In genomic region chr10:80914253-80914656, GRCm38 (mm10) we compare ENCODE assay signal across 11 mouse cellular contexts. TPM values are rescaled to one million over a fixed set of nuclear protein-coding genes. Genes with fewer than 3 reads are reported as not detected.
DNase-seq lines count a peak whose midpoint lies in the region; ATAC-seq and TF ChIP-seq lines count a peak whose summit lies in the region.
"Had no signal": no experiment of that assay in that cellular context is flagged by ENCODE, and none has a peak within 500 bp of the region (broad histone marks: within the 10 kb centered on the region; RNA-seq: fewer than 3 reads in every experiment).

No protein-coding gene starts in this region.

- TF ChIP-seq POLR2A in myocyte (IDR thresholded peaks at IDR 0.05; ENCODE audit: insufficient read length, low read depth) = peak; percentile 3

- peak; percentile 66 for ATAC-seq in embryonic facial prominence, embryonic 14.5 days (ENCODE audit: low read depth)

- no peak overlapping the region for H3K4me2 ChIP-seq in embryonic facial prominence, embryonic 14.5 days (ENCODE audit: low read depth, low read length)
- peak overlapping the region; percentile 46 for H3K4me2 ChIP-seq in myocyte (ENCODE audit: low read depth)
- H3K4me2 ChIP-seq: stomach, embryonic 15.5 days had no signal

- H3K4me1 ChIP-seq in embryonic facial prominence, embryonic 14.5 days (ENCODE audit: control insufficient read depth, insufficient read depth, low read length) = peaks cover 9% of the 10 kb centered on the region; the same call in 1 of the 2 replicates

- no peaks in the 10 kb centered on the region for H3K27me3 ChIP-seq in embryonic facial prominence, embryonic 14.5 days (replicated peaks; ENCODE audit: control insufficient read depth, insufficient read depth, low read length)
- no peaks in the 10 kb centered on the region for H3K27me3 ChIP-seq in myocyte (ENCODE audit: control insufficient read depth, insufficient read depth, insufficient read length)
- H3K27me3 ChIP-seq: stomach, embryonic 15.5 days had no signal

- H3K4me3 ChIP-seq in embryonic facial prominence, embryonic 14.5 days (ENCODE audit: low read depth, low read length) = no peak overlapping the region
- no peak overlapping the region for H3K4me3 ChIP-seq in myocyte
- H3K4me3 ChIP-seq: stomach, embryonic 15.5 days had no signal

- WGBS in embryonic facial prominence, embryonic 14.5 days = 74% methylated on average over 5 of the region's 5 CpGs

- peaks cover 30% of the 10 kb centered on the region for H3K79me2 ChIP-seq in myocyte (ENCODE audit: control insufficient read depth, insufficient read depth)

- no peak overlapping the region for H3K27ac ChIP-seq in embryonic facial prominence, embryonic 14.5 days (replicated peaks; ENCODE audit: low read depth, low read length)
- H3K27ac ChIP-seq: liver, embryonic 14.5 days; stomach, embryonic 15.5 days had no signal

- peak; percentile 59 for DNase-seq in gastrocnemius, adult 18-20 months (ENCODE audit: low spot score)
- DNase-seq in gastrocnemius, postnatal 36 days = no peak
- DNase-seq in T-cell, adult 2 months (ENCODE audit: low spot score) = peak; percentile 30
- DNase-seq in embryonic facial prominence, embryonic 14.5 days (ENCODE audit: low spot score) = peak; percentile 78
- no peak for DNase-seq in yolk sac, embryonic 10.5 days (ENCODE audit: low spot score)
- no peak for DNase-seq in right cerebral cortex, postnatal 25 days
- no peak for DNase-seq in adrenal gland, postnatal 36 days

- intact Hi-C loops in gastrocnemius, postnatal 36 days (cut with DNase I) = no loop called here

- H3K36me3 ChIP-seq in embryonic facial prominence, embryonic 14.5 days (ENCODE audit: control insufficient read depth, insufficient read depth, low read length) = peaks cover 51% of the 10 kb centered on the region
- peaks cover 3% of the 10 kb centered on the region for H3K36me3 ChIP-seq in myocyte (ENCODE audit: control insufficient read depth, insufficient read depth)

- no peaks in the 10 kb centered on the region for H3K9me3 ChIP-seq in embryonic facial prominence, embryonic 14.5 days (ENCODE audit: control insufficient read depth, low read length)
- H3K9me3 ChIP-seq: stomach, embryonic 15.5 days had no signal

- H3ac ChIP-seq in myocyte (ENCODE audit: control insufficient read depth, insufficient read length) = no peak overlapping the region

- H3K9ac ChIP-seq in embryonic facial prominence, embryonic 14.5 days (ENCODE audit: low read depth, low read length) = 0 out of 2 replicates have a peak overlapping the region, but pooled peaks have one; percentile 5
- H3K9ac ChIP-seq: liver, embryonic 14.5 days; stomach, embryonic 15.5 days had no signal

TF ChIP-seq in myocyte, 11 proteins besides CTCF, POLR2A, EP300 and RAD21:
- TF ChIP-seq E2F4 (IDR thresholded peaks at IDR 0.05; ENCODE audit: insufficient read depth) (no peak), CEBPB (IDR thresholded peaks at IDR 0.05; ENCODE audit: insufficient read depth, poor library complexity, severe bottlenecking) (0 out of 2 replicates have a peak, but pooled peaks have one; percentile 32), SRF (IDR thresholded peaks at IDR 0.05; ENCODE audit: control insufficient read depth, insufficient read length, low read depth) (peak; percentile 21), USF1 (IDR thresholded peaks at IDR 0.05; ENCODE audit: low read depth) (no peak), MYOG (IDR thresholded peaks at IDR 0.05; ENCODE audit: control insufficient read depth in 1 of 3, insufficient read depth in 1 of 3, insufficient read length in 2 of 3, low read depth in 2 of 3) (peak; percentile 87 to 99 (median 95)), POLR2AphosphoS2 (IDR thresholded peaks at IDR 0.05; ENCODE audit: insufficient read length, low read depth) (peak; percentile 32), MAX (IDR thresholded peaks at IDR 0.05; ENCODE audit: low read depth) (no peak), REST (IDR thresholded peaks at IDR 0.05; ENCODE audit: insufficient read depth, insufficient read length) (no peak), MYOD1 (IDR thresholded peaks at IDR 0.05; ENCODE audit: control insufficient read depth in 1 of 3, insufficient read length in 2 of 3, low read depth in 2 of 3) (peak; percentile 82 to 97 (median 94)), TCF3 (IDR thresholded peaks at IDR 0.05; ENCODE audit: insufficient read length, low read depth) (peak; percentile 99), TCF12 (IDR thresholded peaks at IDR 0.05; ENCODE audit: insufficient read depth, poor library complexity, severe bottlenecking) (peak; percentile 98)

RNA-seq across cellular contexts. Expression of gene Lmnb2, which starts 3.8 kb away (rescaled TPM):
- total RNA-seq in gastrocnemius, adult 18-20 months (2021) = 1 to 10 TPM; 2.7 to 3.2 TPM
- total RNA-seq in gastrocnemius, postnatal 36 days (2021) = 1 to 10 TPM; 2.6 to 3.1 TPM
- polyA plus RNA-seq in embryonic facial prominence, embryonic 14.5 days (2014; fragmentation: Nextera tagmentation; extraction: Ambion mirVana) = 21.6 and 22.9 TPM in 2 replicates
- polyA plus RNA-seq in myocyte (2012; fragmentation: generic; extraction: Trizol) = 65.2 TPM
- 10 to 100 TPM; 11.2 to 17.2 TPM for total RNA-seq in adrenal gland, postnatal 36 days (2021)

RNA-seq across cellular contexts. Expression of gene Timm13, which starts 13.5 kb away (rescaled TPM):
- total RNA-seq in gastrocnemius, adult 18-20 months (2021) = 100 to 1,000 TPM; 109 to 127 TPM
- total RNA-seq in gastrocnemius, postnatal 36 days (2021) = 100 to 1,000 TPM; 106 to 120 TPM
- polyA plus RNA-seq in embryonic facial prominence, embryonic 14.5 days (2014; fragmentation: Nextera tagmentation; extraction: Ambion mirVana) = 325 and 348 TPM in 2 replicates
- 225 TPM for polyA plus RNA-seq in myocyte (2012; fragmentation: generic; extraction: Trizol)
- 100 to 1,000 TPM; 202 to 239 TPM for total RNA-seq in adrenal gland, postnatal 36 days (2021)

RNA-seq across cellular contexts. Expression of gene Gadd45b, which starts 15.6 kb away (rescaled TPM):
- 10 to 100 TPM; 17.3 to 25.0 TPM for total RNA-seq in gastrocnemius, adult 18-20 months (2021)
- total RNA-seq in gastrocnemius, postnatal 36 days (2021) = 10 to 100 TPM; 26.7 to 31.7 TPM
- polyA plus RNA-seq in embryonic facial prominence, embryonic 14.5 days (2014; fragmentation: Nextera tagmentation; extraction: Ambion mirVana) = 35.5 and 39.9 TPM in 2 replicates
- polyA plus RNA-seq in myocyte (2012; fragmentation: generic; extraction: Trizol) = 52.2 TPM
- total RNA-seq in adrenal gland, postnatal 36 days (2021) = 100 to 1,000 TPM in 1 of 2 experiments, 10 to 100 TPM in 1; 81.7 to 149 TPM

RNA-seq across cellular contexts. Expression of gene Tmprss9, which starts 42.6 kb away (rescaled TPM):
- total RNA-seq in gastrocnemius, adult 18-20 months (2021) = not detected
- total RNA-seq in gastrocnemius, postnatal 36 days (2021) = not detected
- polyA plus RNA-seq in embryonic facial prominence, embryonic 14.5 days (2014; fragmentation: Nextera tagmentation; extraction: Ambion mirVana) = 0.06 and 0.08 TPM in 2 replicates
- polyA plus RNA-seq in myocyte (2012; fragmentation: generic; extraction: Trizol) = 0.05 TPM
- total RNA-seq in adrenal gland, postnatal 36 days (2021) = not detected
- total RNA-seq: heart, postnatal 25 days had no signal
- polyA plus RNA-seq: stomach, embryonic 15.5 days had no signal

RNA-seq across cellular contexts. Expression of gene Sppl2b, which starts 59.2 kb away (rescaled TPM):
- 10 to 100 TPM; 12.4 to 12.6 TPM for total RNA-seq in gastrocnemius, adult 18-20 months (2021)
- 10 to 100 TPM; 13.6 to 17.6 TPM for total RNA-seq in gastrocnemius, postnatal 36 days (2021)
- polyA plus RNA-seq in embryonic facial prominence, embryonic 14.5 days (2014; fragmentation: Nextera tagmentation; extraction: Ambion mirVana) = 37.6 and 40.8 TPM in 2 replicates
- 31.0 TPM for polyA plus RNA-seq in myocyte (2012; fragmentation: generic; extraction: Trizol)
- total RNA-seq in adrenal gland, postnatal 36 days (2021) = 10 to 100 TPM; 28.1 to 30.3 TPM

Comparison
In these comparisons a context has a peak if more than half of its experiments do, and no peak if none do; other contexts are left out.
1. DNase-seq: peak in gastrocnemius, adult 18-20 months (single experiment), T-cell, adult 2 months (single experiment) and embryonic facial prominence, embryonic 14.5 days (single experiment); none in gastrocnemius, postnatal 36 days (0 of 2), yolk sac, embryonic 10.5 days (single experiment), right cerebral cortex, postnatal 25 days (single experiment) and adrenal gland, postnatal 36 days (0 of 2).